Mouse (Mus musculus): ENCODE measurements around the gene Dars2. TPM values are rescaled to one million over a fixed set of nuclear protein-coding genes. Genes with fewer than 3 reads are reported as not detected.
A peak's percentile ranks its signal among the peaks of the same experiment; 100 is the strongest.
"Not testable (repeated sequence)": the region's sequence is repeated elsewhere in the genome, so short reads cannot be mapped to it uniquely, and the experiment has no call there.

Gene Dars2
- polyA plus RNA-seq, 1 experiment: 6.3 TPM

DNA sequence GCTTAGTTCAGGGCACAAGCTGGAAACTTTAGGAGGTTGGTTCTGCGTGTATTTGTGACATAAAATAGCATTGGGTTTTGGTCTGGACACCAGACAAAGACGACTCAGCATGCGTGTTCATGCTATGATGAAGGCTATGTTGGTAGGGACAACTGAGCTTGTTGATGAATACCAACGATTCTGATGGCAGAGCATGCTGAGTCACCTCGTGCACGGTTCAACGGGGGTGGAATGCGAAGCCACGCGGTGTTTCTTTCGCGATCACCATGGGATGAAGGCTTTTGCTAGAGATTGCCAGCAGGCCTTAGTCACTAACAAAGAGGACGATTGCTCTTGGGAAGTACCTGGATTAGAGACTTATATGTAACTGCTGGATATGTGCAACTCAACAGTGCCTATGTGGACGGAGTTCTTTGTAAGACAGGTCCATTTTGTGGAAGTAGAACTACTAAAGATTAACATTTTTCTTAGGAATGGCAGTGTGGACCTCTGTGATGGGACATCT, 35.1 kb downstream of the Dars2 start:
- H3K4me1 ChIP-seq (ENCODE audit: control insufficient read depth, insufficient read depth, low read length): no peaks in the 10 kb centered on the region
- peak overlapping the region; percentile 96 for H3K27ac ChIP-seq (ENCODE audit: control insufficient read depth, insufficient read depth, low read depth, low read length)
- peak overlapping the region; percentile 96 for H3K4me3 ChIP-seq (ENCODE audit: control insufficient read depth, low read depth, low read length)
- no peaks in the 10 kb centered on the region for H3K27me3 ChIP-seq (ENCODE audit: control insufficient read depth, insufficient read depth, low read length)
- H3K36me3 ChIP-seq (ENCODE audit: control insufficient read depth, insufficient read depth, low read length): no peaks in the 10 kb centered on the region; the same call in none of the 2 replicates
- TF ChIP-seq POLR2A (IDR thresholded peaks at IDR 0.05; ENCODE audit: control insufficient read depth, low read depth, low read length) (no peak), CTCF (IDR thresholded peaks at IDR 0.05; ENCODE audit: control insufficient read depth, insufficient read depth, insufficient replicate concordance, low read depth, low read length) (no peak)

DNA sequence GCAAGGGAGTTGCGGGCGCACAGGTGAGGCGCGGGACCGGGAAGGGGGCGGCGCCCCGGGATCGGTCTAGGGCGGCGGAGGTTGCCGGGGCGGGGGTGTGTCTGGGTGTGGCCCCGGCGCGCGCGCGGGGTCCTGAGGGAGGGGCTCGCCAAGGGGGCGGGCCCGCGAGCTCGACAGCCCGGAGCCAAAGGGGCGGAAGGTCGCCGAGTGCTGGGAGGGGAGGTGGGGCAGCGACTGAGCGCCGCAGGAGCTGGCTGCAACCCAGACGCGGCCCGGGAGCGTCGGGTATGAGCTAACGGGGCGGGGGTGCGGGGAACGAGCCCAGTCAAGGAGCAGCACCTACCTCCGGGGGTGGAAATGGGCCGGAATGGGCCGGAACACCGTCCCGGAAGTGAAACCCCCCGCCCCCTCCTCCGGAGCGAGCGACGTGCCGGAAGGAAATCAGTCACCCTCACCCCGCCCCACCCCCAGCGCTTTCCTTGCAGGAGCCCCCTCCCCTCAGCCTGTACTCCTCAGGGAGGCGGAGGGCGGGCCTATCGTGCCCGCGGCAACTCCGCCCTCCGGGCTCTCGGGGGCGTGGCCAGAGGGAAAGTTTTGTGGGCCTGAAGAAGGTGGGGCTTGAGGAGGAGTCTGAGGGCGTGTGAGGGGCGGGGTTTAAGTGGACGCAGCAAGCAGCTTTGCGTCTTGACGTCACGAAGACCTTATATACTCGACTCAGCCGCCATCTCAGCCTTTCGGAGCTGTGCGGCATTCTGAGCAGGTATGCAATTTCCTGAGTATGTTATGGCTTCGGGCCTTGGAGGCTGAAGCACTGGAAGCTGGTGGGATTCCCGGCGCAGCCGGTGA, 35.8 kb downstream of the Dars2 start, which contains the start of gene Zbtb37:
TSS of gene Zbtb37 (minus strand) at position 415 of the 846 bp plus-strand sequence.
- TF ChIP-seq CTCF (IDR thresholded peaks at IDR 0.05; ENCODE audit: control insufficient read depth, insufficient read depth, insufficient replicate concordance, low read depth, low read length) (no peak), POLR2A (IDR thresholded peaks at IDR 0.05; ENCODE audit: control insufficient read depth, low read depth, low read length) (peak; percentile 100)
- Histone ChIP-seq H3K4me1 (ENCODE audit: control insufficient read depth, insufficient read depth, low read length) (no peaks in the 10 kb centered on the region), H3K4me3 (ENCODE audit: control insufficient read depth, low read depth, low read length) (peak within 1 kb of the TSS; percentile 96), H3K36me3 (ENCODE audit: control insufficient read depth, insufficient read depth, low read length) (no peaks in the 10 kb centered on the region; the same call in none of the 2 replicates), H3K27me3 (ENCODE audit: control insufficient read depth, insufficient read depth, low read length) (no peaks in the 10 kb centered on the region), H3K27ac (ENCODE audit: control insufficient read depth, insufficient read depth, low read depth, low read length) (peak within 1 kb of the TSS; percentile 96)

DNA sequence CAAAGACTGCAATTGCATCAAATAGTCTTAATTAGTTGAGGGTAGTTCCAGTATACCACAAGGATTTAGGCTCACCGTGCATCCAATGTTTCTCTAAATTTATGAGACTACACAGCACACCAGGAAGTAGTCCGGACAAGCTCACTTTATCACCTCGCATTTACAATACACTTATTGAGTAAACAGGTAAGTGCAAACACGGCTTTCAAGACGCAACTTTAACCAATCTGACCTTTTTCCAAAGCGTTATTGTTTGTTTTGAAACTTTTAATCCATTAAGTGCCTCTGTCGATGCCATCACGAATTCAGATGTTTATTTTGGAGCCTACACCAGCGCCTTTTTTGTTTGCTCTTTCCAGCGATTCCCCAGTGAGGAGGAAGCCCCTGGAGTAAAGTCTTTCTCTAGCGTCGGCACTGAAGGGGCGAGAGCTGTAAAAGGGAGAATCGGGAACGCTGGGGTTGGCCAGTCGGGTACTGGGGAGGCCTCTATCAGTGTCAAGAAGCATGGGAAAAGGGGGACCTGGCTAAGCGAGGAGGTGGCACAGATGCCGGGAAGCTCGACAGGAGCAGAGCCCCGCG, 36.5 kb downstream of the Dars2 start:
- TF ChIP-seq CTCF (IDR thresholded peaks at IDR 0.05; ENCODE audit: control insufficient read depth, insufficient read depth, insufficient replicate concordance, low read depth, low read length): no peak
- no peak for TF ChIP-seq POLR2A (IDR thresholded peaks at IDR 0.05; ENCODE audit: control insufficient read depth, low read depth, low read length)
- peak overlapping the region; percentile 96 for H3K4me3 ChIP-seq (ENCODE audit: control insufficient read depth, low read depth, low read length)
- no peaks in the 10 kb centered on the region for H3K4me1 ChIP-seq (ENCODE audit: control insufficient read depth, insufficient read depth, low read length)
- no peaks in the 10 kb centered on the region for H3K27me3 ChIP-seq (ENCODE audit: control insufficient read depth, insufficient read depth, low read length)
- no peaks in the 10 kb centered on the region; the same call in none of the 2 replicates for H3K36me3 ChIP-seq (ENCODE audit: control insufficient read depth, insufficient read depth, low read length)
- peak overlapping the region; percentile 55 for H3K27ac ChIP-seq (ENCODE audit: control insufficient read depth, insufficient read depth, low read depth, low read length)

DNA sequence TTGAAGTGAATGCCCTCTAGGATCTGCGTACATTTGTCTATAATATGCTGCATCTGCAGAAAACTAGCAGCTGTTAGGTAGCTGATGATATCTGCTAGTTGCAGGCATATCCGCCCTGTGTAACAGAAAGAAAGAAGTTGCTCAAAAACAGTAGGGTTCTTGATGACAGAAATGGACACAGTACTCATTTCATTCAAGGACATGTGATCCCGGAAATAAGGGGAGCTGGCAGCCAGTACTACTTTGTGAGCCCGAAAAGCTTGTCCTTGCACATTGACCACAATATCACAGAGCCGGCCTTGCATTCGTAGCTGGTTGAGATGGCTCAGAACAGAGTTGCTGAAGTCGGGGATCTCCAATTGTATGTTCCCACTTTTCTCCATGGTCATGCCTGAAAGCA, 38.1 kb downstream of the Dars2 start:
- Histone ChIP-seq H3K27me3 (ENCODE audit: control insufficient read depth, insufficient read depth, low read length) (no peaks in the 10 kb centered on the region), H3K27ac (ENCODE audit: control insufficient read depth, insufficient read depth, low read depth, low read length) (no peak overlapping the region), H3K4me1 (ENCODE audit: control insufficient read depth, insufficient read depth, low read length) (no peaks in the 10 kb centered on the region), H3K4me3 (ENCODE audit: control insufficient read depth, low read depth, low read length) (no peak overlapping the region), H3K36me3 (ENCODE audit: control insufficient read depth, insufficient read depth, low read length) (no peaks in the 10 kb centered on the region; the same call in 1 of the 2 replicates)
- no peak for TF ChIP-seq POLR2A (IDR thresholded peaks at IDR 0.05; ENCODE audit: control insufficient read depth, low read depth, low read length)
- no peak for TF ChIP-seq CTCF (IDR thresholded peaks at IDR 0.05; ENCODE audit: control insufficient read depth, insufficient read depth, insufficient replicate concordance, low read depth, low read length)

DNA sequence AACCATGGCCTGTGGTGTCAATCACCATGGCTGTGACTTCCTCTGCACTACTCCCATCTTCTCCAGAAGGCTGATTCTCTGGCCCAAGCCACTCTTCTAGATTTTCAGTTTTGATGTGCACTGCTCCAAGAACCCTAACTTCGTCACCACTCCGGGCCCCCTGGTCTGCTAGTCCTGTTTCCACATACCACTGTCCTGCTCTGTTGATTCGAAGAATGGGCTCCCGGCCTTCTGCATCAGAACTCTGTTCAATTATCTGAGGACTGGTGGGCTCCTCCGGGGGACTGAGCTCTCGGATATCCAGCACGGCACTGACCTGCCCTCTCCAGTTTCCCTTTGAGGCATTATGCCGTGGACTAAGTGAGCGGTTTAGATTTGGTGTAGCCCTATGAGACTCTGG, 38.6 kb downstream of the Dars2 start:
- TF ChIP-seq CTCF (IDR thresholded peaks at IDR 0.05; ENCODE audit: control insufficient read depth, insufficient read depth, insufficient replicate concordance, low read depth, low read length) (no peak), POLR2A (IDR thresholded peaks at IDR 0.05; ENCODE audit: control insufficient read depth, low read depth, low read length) (no peak)
- Histone ChIP-seq H3K36me3 (ENCODE audit: control insufficient read depth, insufficient read depth, low read length) (no peaks in the 10 kb centered on the region; the same call in 1 of the 2 replicates), H3K4me1 (ENCODE audit: control insufficient read depth, insufficient read depth, low read length) (no peaks in the 10 kb centered on the region), H3K27me3 (ENCODE audit: control insufficient read depth, insufficient read depth, low read length) (no peaks in the 10 kb centered on the region), H3K4me3 (ENCODE audit: control insufficient read depth, low read depth, low read length) (no peak overlapping the region), H3K27ac (ENCODE audit: control insufficient read depth, insufficient read depth, low read depth, low read length) (no peak overlapping the region)

DNA sequence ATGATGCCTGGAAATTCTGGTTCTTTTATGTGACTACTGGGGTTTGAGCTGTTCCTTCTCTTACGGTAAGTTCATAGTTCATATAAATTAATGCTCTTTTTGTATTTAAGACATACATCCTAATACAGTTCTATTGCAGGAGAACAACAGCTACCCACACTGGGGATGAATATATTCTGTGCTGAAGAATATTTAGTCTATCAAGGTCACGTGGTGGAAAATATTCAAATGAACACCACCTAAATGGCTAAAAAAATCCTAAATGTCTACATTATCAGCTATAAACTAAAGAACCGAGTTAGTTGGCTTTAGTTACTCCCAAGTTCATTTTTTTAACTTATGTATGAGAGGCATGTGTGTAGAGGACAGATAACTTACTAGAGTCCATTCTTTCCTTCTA, 40.4 kb downstream of the Dars2 start:
- Histone ChIP-seq H3K27me3 (ENCODE audit: control insufficient read depth, insufficient read depth, low read length) (no peaks in the 10 kb centered on the region), H3K4me1 (ENCODE audit: control insufficient read depth, insufficient read depth, low read length) (no peaks in the 10 kb centered on the region), H3K36me3 (ENCODE audit: control insufficient read depth, insufficient read depth, low read length) (no peaks in the 10 kb centered on the region; the same call in 1 of the 2 replicates), H3K27ac (ENCODE audit: control insufficient read depth, insufficient read depth, low read depth, low read length) (no peak overlapping the region), H3K4me3 (ENCODE audit: control insufficient read depth, low read depth, low read length) (no peak overlapping the region)
- TF ChIP-seq POLR2A (IDR thresholded peaks at IDR 0.05; ENCODE audit: control insufficient read depth, low read depth, low read length): no peak
- no peak for TF ChIP-seq CTCF (IDR thresholded peaks at IDR 0.05; ENCODE audit: control insufficient read depth, insufficient read depth, insufficient replicate concordance, low read depth, low read length)

DNA sequence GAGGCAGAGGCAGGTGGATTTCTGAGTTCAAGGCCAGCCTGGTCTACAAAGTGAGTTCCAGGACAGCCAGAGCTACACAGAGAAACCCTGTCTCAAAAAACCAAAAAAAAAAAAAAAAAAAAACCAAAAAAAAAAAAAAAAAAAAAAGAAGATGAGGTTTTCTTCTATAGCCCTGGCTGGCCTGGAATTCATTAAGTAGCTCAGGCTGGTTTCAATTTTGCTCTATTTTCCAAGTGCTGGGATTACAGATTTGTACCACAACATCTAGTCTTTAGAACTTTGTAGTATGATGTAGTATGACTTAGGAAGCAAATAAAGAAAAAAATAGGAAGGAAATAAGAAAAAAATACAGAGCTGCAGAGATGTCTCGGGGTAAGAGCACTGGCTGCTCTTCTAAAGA, 42.0 kb downstream of the Dars2 start:
- not testable (repeated sequence) for H3K36me3 ChIP-seq (ENCODE audit: control insufficient read depth, insufficient read depth, low read length); H3K27ac ChIP-seq (ENCODE audit: control insufficient read depth, insufficient read depth, low read depth, low read length); H3K4me1 ChIP-seq (ENCODE audit: control insufficient read depth, insufficient read depth, low read length); H3K27me3 ChIP-seq (ENCODE audit: control insufficient read depth, insufficient read depth, low read length); H3K4me3 ChIP-seq (ENCODE audit: control insufficient read depth, low read depth, low read length)

All from testis, adult 2 months (tissue).